Mouse (Mus musculus): Measurements from ENCODE around the gene Vmn1r202. TPM values are rescaled to one million over a fixed set of nuclear protein-coding genes. Genes with fewer than 3 reads are reported as not detected.
"Not testable (repeated sequence)": the region's sequence is repeated elsewhere in the genome, so short reads cannot be mapped to it uniquely, and the experiment has no call there.

Vmn1r202 gene
- polyA plus RNA-seq (2012; ENCODE audit: insufficient read depth, insufficient read length, missing spikeins) = not detected in 2 replicates

DNA sequence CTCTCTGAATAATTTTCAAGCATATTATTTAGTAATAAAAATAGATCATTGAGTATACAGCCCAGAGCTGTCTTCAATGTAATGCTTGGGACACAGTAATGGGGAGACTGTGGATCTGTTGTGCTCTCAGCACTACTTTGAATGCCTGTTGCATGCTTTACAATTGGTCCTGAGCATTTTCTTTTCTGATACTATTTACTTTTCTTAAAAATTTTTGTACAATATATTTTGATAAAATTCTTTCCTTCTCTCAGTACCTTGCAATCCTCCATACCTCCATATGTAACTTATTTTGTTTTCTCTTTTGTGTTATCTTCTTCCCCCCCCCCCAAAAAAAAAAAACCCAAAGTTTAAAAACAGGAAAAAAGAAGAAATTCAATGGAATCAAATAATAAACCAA is at the start of gene Vmn1r202:
Gene Vmn1r202 (minus strand): TSS at position 101 of the 400 bp plus-strand sequence.
- no peaks in the 10 kb centered on the region for H3K4me1 ChIP-seq (ENCODE audit: control insufficient read depth, insufficient read depth, insufficient read length, low read length)
- H3K27ac ChIP-seq (replicated peaks; ENCODE audit: low read depth, low read length) = no peak within 1 kb of the TSS
- no peak within 1 kb of the TSS for H3K4me3 ChIP-seq (ENCODE audit: insufficient read depth, low read depth, low read length)

DNA sequence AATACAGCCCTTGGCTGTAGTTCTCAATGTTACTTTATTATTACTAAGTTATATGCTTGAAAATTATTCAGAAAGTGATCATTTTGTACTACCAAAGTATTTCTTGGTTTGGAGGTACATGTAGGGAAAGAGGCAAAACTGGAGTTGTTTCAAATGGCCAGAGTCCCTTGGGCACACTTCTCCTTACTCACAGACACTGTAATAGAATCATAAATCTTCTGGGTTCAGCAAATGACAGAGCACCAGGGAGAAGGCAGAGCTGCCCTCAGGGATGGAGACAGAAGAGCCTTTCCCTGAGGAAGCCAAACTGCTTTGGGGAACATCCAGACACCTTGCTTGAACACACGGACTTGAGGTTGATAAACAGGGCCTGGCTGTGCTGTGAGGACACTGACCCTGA is 47.7 kb upstream of the Vmn1r202 start, which contains the start of gene Vmn1r204:
Gene Vmn1r204 (plus strand): TSS at position 301 of the 400 bp plus-strand sequence.
- not testable (repeated sequence) for H3K4me3 ChIP-seq (ENCODE audit: insufficient read depth, low read depth, low read length); H3K4me1 ChIP-seq (ENCODE audit: control insufficient read depth, insufficient read depth, insufficient read length, low read length); H3K27ac ChIP-seq (replicated peaks; ENCODE audit: low read depth, low read length)

DNA sequence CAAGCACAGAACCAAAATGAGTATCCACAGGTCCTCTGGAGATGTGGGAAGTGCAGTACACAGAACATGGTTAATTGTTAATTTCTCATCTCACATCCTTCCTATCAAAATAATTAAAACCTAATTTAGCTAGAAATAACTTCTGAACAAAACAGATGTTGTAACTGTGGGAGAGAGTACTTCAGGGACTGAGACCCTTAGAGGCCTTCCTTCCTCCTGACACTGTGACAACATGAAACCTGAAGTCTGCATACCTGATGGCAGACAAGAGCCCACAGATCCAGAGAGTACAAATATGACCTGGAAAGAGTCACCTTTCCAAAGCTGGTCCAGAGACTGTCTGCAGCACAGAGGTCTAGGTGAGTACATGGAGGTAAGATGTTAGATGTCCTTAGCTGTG is 12.6 kb upstream of the Vmn1r202 start, which contains the start of gene Vmn1r203:
Gene Vmn1r203 (plus strand): TSS at position 301 of the 400 bp plus-strand sequence.
- no peak within 1 kb of the TSS for H3K27ac ChIP-seq (replicated peaks; ENCODE audit: low read depth, low read length)
- H3K4me3 ChIP-seq (ENCODE audit: insufficient read depth, low read depth, low read length) = no peak within 1 kb of the TSS
- H3K4me1 ChIP-seq (ENCODE audit: control insufficient read depth, insufficient read depth, insufficient read length, low read length) = no peaks in the 10 kb centered on the region

DNA sequence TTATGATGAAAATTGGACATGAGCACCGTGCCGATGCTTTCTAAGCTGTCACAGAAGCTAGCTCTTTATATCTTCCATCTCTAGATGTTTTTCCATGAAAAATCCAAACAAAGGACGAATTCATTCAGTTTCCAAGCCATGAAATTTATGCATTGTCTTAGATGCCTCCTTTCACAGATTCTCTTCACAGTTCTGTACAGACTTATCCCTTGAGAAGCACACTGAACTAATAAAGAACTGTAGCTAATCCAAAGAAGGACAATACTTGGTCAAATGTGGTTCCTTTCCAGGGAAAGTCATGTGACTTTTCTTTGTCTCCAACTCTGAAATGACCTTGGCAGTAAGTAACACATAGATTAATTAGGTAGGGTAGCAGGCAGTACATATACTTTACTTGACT is 2.8 kb downstream of the Vmn1r202 start:
- Histone ChIP-seq H3K4me1 (ENCODE audit: control insufficient read depth, insufficient read depth, insufficient read length, low read length) (no peaks in the 10 kb centered on the region), H3K27ac (replicated peaks; ENCODE audit: low read depth, low read length) (no peak overlapping the region), H3K4me3 (ENCODE audit: insufficient read depth, low read depth, low read length) (no peak overlapping the region)

DNA sequence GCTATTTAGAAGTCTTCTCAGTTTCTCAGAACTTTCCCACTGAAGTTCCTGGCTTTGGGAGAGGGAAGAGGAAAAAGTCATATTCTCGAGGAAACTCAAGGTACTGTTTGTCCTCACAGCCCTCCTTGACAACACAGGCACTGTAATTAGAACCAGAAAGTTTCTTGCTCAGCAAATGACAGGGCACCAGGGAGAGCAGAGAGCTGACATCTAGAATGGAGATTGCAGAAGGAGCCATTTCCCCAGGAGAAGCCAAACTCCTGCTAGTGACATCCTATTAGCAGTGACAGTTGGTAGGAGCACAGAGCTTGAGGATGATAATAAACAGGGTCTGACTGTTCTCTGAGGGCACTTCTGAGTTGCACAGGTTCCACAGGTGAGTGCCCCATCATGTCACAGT is 33.6 kb downstream of the Vmn1r202 start, which contains the start of gene Vmn1r201:
Gene Vmn1r201 (plus strand): TSS at position 301 of the 400 bp plus-strand sequence.
- Histone ChIP-seq H3K4me3 (ENCODE audit: insufficient read depth, low read depth, low read length) (no peak within 1 kb of the TSS), H3K4me1 (ENCODE audit: control insufficient read depth, insufficient read depth, insufficient read length, low read length) (no peaks in the 10 kb centered on the region), H3K27ac (replicated peaks; ENCODE audit: low read depth, low read length) (no peak within 1 kb of the TSS)

DNA sequence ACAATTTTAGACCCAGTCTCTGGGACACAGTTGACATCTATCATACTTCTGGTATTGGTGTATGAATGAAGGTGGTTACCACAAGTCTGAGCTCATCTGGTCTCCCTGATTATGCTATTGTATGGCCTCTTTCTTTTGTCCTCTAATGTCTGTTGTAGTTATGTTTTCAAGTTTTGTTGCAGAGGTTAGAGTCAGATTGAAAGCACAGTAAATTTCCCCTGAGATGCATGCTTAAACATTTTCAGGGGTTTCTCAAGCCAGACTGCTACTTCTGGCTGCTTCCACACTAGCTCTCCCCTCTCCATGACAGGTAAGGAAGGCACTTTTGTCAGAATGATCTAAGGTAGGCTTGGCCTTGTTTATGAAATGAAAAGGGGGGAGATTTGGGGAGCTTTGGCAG is 50.0 kb downstream of the Vmn1r202 start:
- H3K4me3 ChIP-seq (ENCODE audit: insufficient read depth, low read depth, low read length) = no peak overlapping the region
- no peak overlapping the region for H3K27ac ChIP-seq (replicated peaks; ENCODE audit: low read depth, low read length)
- no peaks in the 10 kb centered on the region for H3K4me1 ChIP-seq (ENCODE audit: control insufficient read depth, insufficient read depth, insufficient read length, low read length)

Other genes starting within 250 kb of the Vmn1r202 start
- gene Vmn1r195, start 234.9 kb downstream of the Vmn1r202 start, polyA plus RNA-seq (2012; ENCODE audit: insufficient read depth, insufficient read length, missing spikeins) = not detected in 2 replicates
- gene Vmn1r196, start 215.5 kb downstream of the Vmn1r202 start, polyA plus RNA-seq (2012; ENCODE audit: insufficient read depth, insufficient read length, missing spikeins) = not detected in 2 replicates
- gene Vmn1r197, start 180.8 kb downstream of the Vmn1r202 start, polyA plus RNA-seq (2012; ENCODE audit: insufficient read depth, insufficient read length, missing spikeins) = not detected in 2 replicates
- not detected in 2 replicates for gene Vmn1r198, start 155.0 kb downstream of the Vmn1r202 start, polyA plus RNA-seq (2012; ENCODE audit: insufficient read depth, insufficient read length, missing spikeins)
- gene Vmn1r199, start 125.6 kb downstream of the Vmn1r202 start, polyA plus RNA-seq (2012; ENCODE audit: insufficient read depth, insufficient read length, missing spikeins) = not detected in 2 replicates
- not detected in 2 replicates for gene Vmn1r200, start 115.0 kb downstream of the Vmn1r202 start, polyA plus RNA-seq (2012; ENCODE audit: insufficient read depth, insufficient read length, missing spikeins)
- not detected in 2 replicates for gene Vmn1r201, start 33.5 kb downstream of the Vmn1r202 start, polyA plus RNA-seq (2012; ENCODE audit: insufficient read depth, insufficient read length, missing spikeins)
- gene Vmn1r203, start 12.7 kb upstream of the Vmn1r202 start, polyA plus RNA-seq (2012; ENCODE audit: insufficient read depth, insufficient read length, missing spikeins) = not detected in 2 replicates
- not detected in 2 replicates for gene Vmn1r204, start 47.8 kb upstream of the Vmn1r202 start, polyA plus RNA-seq (2012; ENCODE audit: insufficient read depth, insufficient read length, missing spikeins)
- gene Vmn1r205, start 87.6 kb upstream of the Vmn1r202 start, polyA plus RNA-seq (2012; ENCODE audit: insufficient read depth, insufficient read length, missing spikeins) = not detected in 2 replicates
- not detected in 2 replicates for gene Vmn1r206, start 118.9 kb upstream of the Vmn1r202 start, polyA plus RNA-seq (2012; ENCODE audit: insufficient read depth, insufficient read length, missing spikeins)
- gene Vmn1r207-ps, start 224.2 kb upstream of the Vmn1r202 start, polyA plus RNA-seq (2012; ENCODE audit: insufficient read depth, insufficient read length, missing spikeins) = not detected in 2 replicates

All from brown adipose tissue, adult 24 weeks (tissue).